ENCODE assay signal across 17 mouse cellular contexts in the genomic region with DNA sequence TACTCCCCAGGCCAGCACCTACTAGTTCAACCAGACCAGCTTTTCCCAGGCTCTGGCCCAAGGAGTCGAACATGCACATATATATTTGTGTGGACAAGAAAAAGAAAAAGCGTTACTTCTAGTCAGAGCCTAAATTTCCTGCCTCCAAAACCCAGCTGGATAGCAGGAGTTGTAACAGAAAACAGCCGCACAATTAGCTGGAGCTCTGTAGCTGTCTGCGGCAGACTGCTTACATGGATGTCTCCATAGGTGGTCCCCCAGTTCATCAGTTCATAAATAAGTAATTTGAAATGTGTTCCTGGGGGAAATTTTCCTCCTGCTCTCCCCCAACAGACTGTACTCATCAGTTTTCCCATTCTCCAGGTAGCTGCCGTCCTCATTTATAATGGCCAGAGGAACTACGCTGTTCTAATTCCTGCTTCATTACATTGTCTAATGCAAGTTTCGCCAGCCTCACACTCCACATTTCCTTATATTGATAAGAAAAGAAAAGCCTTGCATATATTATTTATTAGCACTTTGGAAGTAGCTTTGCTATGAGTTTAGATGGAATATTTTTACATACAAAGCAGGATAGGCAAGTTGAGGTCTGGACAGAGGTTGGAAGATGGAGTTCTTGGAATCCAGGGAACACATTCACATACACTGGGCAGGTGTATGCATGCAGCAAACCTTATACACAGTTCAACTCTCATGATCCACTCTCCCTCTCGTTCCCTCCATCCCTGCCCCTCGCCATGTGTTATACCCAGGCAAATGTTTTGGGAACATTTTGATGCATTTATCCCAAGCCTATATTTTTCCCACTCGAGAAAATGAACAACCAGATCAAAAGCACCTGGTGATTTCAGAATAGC.
A peak's percentile ranks its signal among the peaks of the same experiment; 100 is the strongest.
DNase-seq lines count a peak whose midpoint lies in the region; ATAC-seq and TF ChIP-seq lines count a peak whose summit lies in the region.
"Had no signal": no experiment of that assay in that cellular context is flagged by ENCODE, and none has a peak within 500 bp of the region (broad histone marks: within the 10 kb centered on the region; RNA-seq: fewer than 3 reads in every experiment).

No protein-coding gene starts in this region.

- no peak overlapping the region for H3K4me2 ChIP-seq in intestine, embryonic 14.5 days (ENCODE audit: low read length)
- H3K4me2 ChIP-seq in intestine, embryonic 16.5 days (ENCODE audit: low read depth, low read length): no peak overlapping the region
- H3K4me2 ChIP-seq in hindbrain, embryonic 12.5 days (replicated peaks): no peak overlapping the region
- H3K4me2 ChIP-seq in limb, embryonic 14.5 days (replicated peaks; ENCODE audit: low read depth, low read length, severe bottlenecking): no peak overlapping the region
- H3K4me2 ChIP-seq: heart, embryonic 13.5 days; liver, embryonic 11.5 days; lung, embryonic 15.5 days had no signal

- no peak overlapping the region for H3K9ac ChIP-seq in intestine, embryonic 14.5 days (ENCODE audit: low read length)
- H3K9ac ChIP-seq in intestine, embryonic 16.5 days (ENCODE audit: low read depth, low read length): no peak overlapping the region
- H3K9ac ChIP-seq in hindbrain, embryonic 12.5 days: no peak overlapping the region
- no peak overlapping the region for H3K9ac ChIP-seq in limb, embryonic 14.5 days (ENCODE audit: low read depth, low read length, severe bottlenecking)
- H3K9ac ChIP-seq: heart, embryonic 13.5 days; lung, embryonic 15.5 days had no signal

- H3K4me1 ChIP-seq in intestine, embryonic 14.5 days (replicated peaks; ENCODE audit: control insufficient read depth, insufficient read depth, low read length): no peaks in the 10 kb centered on the region; the same call in 1 of the 2 replicates
- H3K4me1 ChIP-seq in intestine, embryonic 16.5 days (ENCODE audit: control insufficient read depth, insufficient read depth, low read length): peaks cover 4% of the 10 kb centered on the region; the same call in 1 of the 2 replicates
- H3K4me1 ChIP-seq in hindbrain, embryonic 12.5 days: peaks cover 8% of the 10 kb centered on the region
- H3K4me1 ChIP-seq in limb, embryonic 14.5 days (ENCODE audit: control insufficient read depth, insufficient read depth, low read length): 0 out of 2 replicates have a peak, but pooled peaks cover 5% of the 10 kb centered on the region
- H3K4me1 ChIP-seq: heart, embryonic 13.5 days; lung, embryonic 15.5 days had no signal

- peak overlapping the region; percentile 24 for H3K27ac ChIP-seq in intestine, embryonic 14.5 days (ENCODE audit: low read depth)
- H3K27ac ChIP-seq in intestine, embryonic 16.5 days (ENCODE audit: low read length): no peak overlapping the region; the same call in 1 of the 2 replicates
- H3K27ac ChIP-seq in hindbrain, embryonic 12.5 days: peak overlapping the region; percentile 57
- H3K27ac ChIP-seq in limb, embryonic 14.5 days (replicated peaks; ENCODE audit: low read depth, low read length): no peak overlapping the region; the same call in 1 of the 2 replicates
- H3K27ac ChIP-seq: forebrain, embryonic 10.5 days; heart, embryonic 13.5 days; lung, embryonic 15.5 days had no signal

- no peak for ATAC-seq in intestine, embryonic 14.5 days (replicated peaks; ENCODE audit: low FRiP score, low TSS enrichment, low read depth)
- ATAC-seq in intestine, embryonic 16.5 days: no peak
- ATAC-seq in hindbrain, embryonic 12.5 days (ENCODE audit: low FRiP score): peak; percentile 40; the same call in 1 of the 2 replicates
- ATAC-seq in limb, embryonic 14.5 days (ENCODE audit: low FRiP score, low read depth): no peak

- 52% methylated on average over 10 of the region's 10 CpGs for WGBS in intestine, embryonic 14.5 days
- 57% methylated on average over 10 of the region's 10 CpGs for WGBS in intestine, embryonic 16.5 days
- WGBS in hindbrain, embryonic 12.5 days: 63% methylated on average over 10 of the region's 10 CpGs
- WGBS in limb, embryonic 14.5 days: 24% methylated on average over 10 of the region's 10 CpGs

- H3K9me3 ChIP-seq in intestine, embryonic 14.5 days (ENCODE audit: control insufficient read depth, low read length): peaks cover 4% of the 10 kb centered on the region; the same call in 1 of the 2 replicates
- no peaks in the 10 kb centered on the region; the same call in 1 of the 2 replicates for H3K9me3 ChIP-seq in intestine, embryonic 16.5 days (ENCODE audit: control insufficient read depth, low read length)
- no peaks in the 10 kb centered on the region; the same call in 1 of the 2 replicates for H3K9me3 ChIP-seq in hindbrain, embryonic 12.5 days (replicated peaks)
- H3K9me3 ChIP-seq in limb, embryonic 14.5 days (ENCODE audit: control insufficient read depth, low read length): 0 out of 2 replicates have a peak, but pooled peaks cover 4% of the 10 kb centered on the region
- H3K9me3 ChIP-seq: heart, embryonic 13.5 days; lung, embryonic 15.5 days had no signal

- no peaks in the 10 kb centered on the region for H3K36me3 ChIP-seq in intestine, embryonic 14.5 days (ENCODE audit: control insufficient read depth, insufficient read depth, low read length)
- no peaks in the 10 kb centered on the region for H3K36me3 ChIP-seq in intestine, embryonic 16.5 days (ENCODE audit: control insufficient read depth, insufficient read depth, low read length)
- H3K36me3 ChIP-seq in hindbrain, embryonic 12.5 days: no peaks in the 10 kb centered on the region
- H3K36me3 ChIP-seq in limb, embryonic 14.5 days (ENCODE audit: control insufficient read depth, insufficient read depth, low read length): no peaks in the 10 kb centered on the region
- H3K36me3 ChIP-seq: forebrain, embryonic 10.5 days; heart, embryonic 13.5 days; lung, embryonic 15.5 days had no signal

- no peak for DNase-seq in intestine, embryonic 14.5 days (ENCODE audit: low spot score)
- peak; percentile 66 for DNase-seq in brain, embryonic 14.5 days (ENCODE audit: low read depth)
- DNase-seq in limb, embryonic 14.5 days (ENCODE audit: low spot score): peak; percentile 25
- no peak for DNase-seq in B cell, adult 2 months
- no peak for DNase-seq in spleen, postnatal 36 days (ENCODE audit: low spot score in 2 of 2)
- no peak for DNase-seq in embryo, embryonic 10 days (ENCODE audit: low spot score)
- DNase-seq: adrenal gland, postnatal 36 days; cerebellum, postnatal 10 days; gastrocnemius, postnatal 36 days; heart, postnatal 4 days had no signal

- TF ChIP-seq CTCF in brain, embryonic 14.5 days (IDR thresholded peaks at IDR 0.05; ENCODE audit: borderline replicate concordance, extremely low read depth, insufficient read depth, insufficient read length): no peak

- H3K27me3 ChIP-seq in intestine, embryonic 14.5 days (replicated peaks; ENCODE audit: control insufficient read depth, insufficient read depth, low read length): no peaks in the 10 kb centered on the region
- no peaks in the 10 kb centered on the region for H3K27me3 ChIP-seq in intestine, embryonic 16.5 days (replicated peaks; ENCODE audit: control insufficient read depth, insufficient read depth, low read length)
- H3K27me3 ChIP-seq in hindbrain, embryonic 12.5 days: no peaks in the 10 kb centered on the region
- no peaks in the 10 kb centered on the region for H3K27me3 ChIP-seq in limb, embryonic 14.5 days (ENCODE audit: control insufficient read depth, insufficient read depth, low read length)
- H3K27me3 ChIP-seq: CH12.LX; heart, embryonic 13.5 days; lung, embryonic 15.5 days had no signal

- TF ChIP-seq POLR2A in brain, embryonic 14.5 days (IDR thresholded peaks at IDR 0.05; ENCODE audit: borderline replicate concordance, extremely low read depth, insufficient read depth, insufficient read length, poor library complexity, severe bottlenecking): no peak
- TF ChIP-seq POLR2A in limb, embryonic 14.5 days (IDR thresholded peaks at IDR 0.05; ENCODE audit: borderline replicate concordance, extremely low read depth, insufficient read depth, insufficient read length): no peak

- H3K4me3 ChIP-seq in intestine, embryonic 14.5 days (ENCODE audit: low read depth, low read length): no peak overlapping the region
- H3K4me3 ChIP-seq in intestine, embryonic 16.5 days (ENCODE audit: low read length): no peak overlapping the region
- no peak overlapping the region for H3K4me3 ChIP-seq in hindbrain, embryonic 12.5 days
- no peak overlapping the region for H3K4me3 ChIP-seq in limb, embryonic 14.5 days (replicated peaks; ENCODE audit: low read length)
- H3K4me3 ChIP-seq: forebrain, embryonic 10.5 days; heart, embryonic 13.5 days; lung, embryonic 15.5 days had no signal

Comparison
In these comparisons a context has a peak if more than half of its experiments do, and no peak if none do; other contexts are left out.
1. H3K27ac ChIP-seq: peak in intestine, embryonic 14.5 days (single experiment) and hindbrain, embryonic 12.5 days (single experiment); none in intestine, embryonic 16.5 days (single experiment) and limb, embryonic 14.5 days (single experiment).
2. DNase-seq: peak in brain, embryonic 14.5 days (single experiment) and limb, embryonic 14.5 days (single experiment); none in intestine, embryonic 14.5 days (single experiment), B cell, adult 2 months (0 of 2), spleen, postnatal 36 days (0 of 2) and embryo, embryonic 10 days (single experiment).